Mouse (Mus musculus) gonadal fat pad, adult 2 months (tissue): ENCODE measurements around the gene AL607142.1. TPM values are rescaled to one million over a fixed set of nuclear protein-coding genes. Genes with fewer than 3 reads are reported as not detected.

Experiments used
- DNase-seq: peaks from one replicate; pipeline ENCODE4 v3.0.0-alpha.2; 2012; ENCODE audit warnings: low read depth
- polyA plus RNA-seq: library from polyadenylated mRNA; depleted of rRNA; stranded (reverse); fragments of >200 nt; gene quantifications from 2 replicates; pipeline ENCODE4 v1.2.3, GENCODE M21; 2012; rRNA removed

AL607142.1 gene
- polyA plus RNA-seq, result not detected in 2 replicates

DNA sequence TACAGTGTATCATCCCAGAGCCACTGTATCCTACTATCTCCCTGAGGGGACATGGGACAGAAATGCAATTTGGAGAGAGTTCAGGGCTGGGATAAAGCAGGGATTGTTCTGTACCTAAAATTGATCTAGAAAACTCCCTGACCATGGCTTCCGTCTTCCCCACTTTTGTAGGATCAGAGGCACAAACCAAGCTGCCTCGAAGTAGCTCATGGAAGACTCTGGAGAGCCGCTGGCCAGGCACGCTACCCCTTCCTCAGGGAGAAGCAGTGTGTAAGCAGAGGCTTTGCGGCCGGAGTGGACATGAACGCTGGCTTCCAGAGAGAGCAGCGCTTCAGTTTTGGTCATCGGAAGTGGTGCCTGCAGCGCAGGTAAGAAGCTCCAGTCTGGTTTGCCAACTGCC lies at the start of gene AL607142.1:
AL607142.1 (plus strand) TSS at position 301 of the 400 bp plus-strand sequence.
- no peak for DNase-seq

DNA sequence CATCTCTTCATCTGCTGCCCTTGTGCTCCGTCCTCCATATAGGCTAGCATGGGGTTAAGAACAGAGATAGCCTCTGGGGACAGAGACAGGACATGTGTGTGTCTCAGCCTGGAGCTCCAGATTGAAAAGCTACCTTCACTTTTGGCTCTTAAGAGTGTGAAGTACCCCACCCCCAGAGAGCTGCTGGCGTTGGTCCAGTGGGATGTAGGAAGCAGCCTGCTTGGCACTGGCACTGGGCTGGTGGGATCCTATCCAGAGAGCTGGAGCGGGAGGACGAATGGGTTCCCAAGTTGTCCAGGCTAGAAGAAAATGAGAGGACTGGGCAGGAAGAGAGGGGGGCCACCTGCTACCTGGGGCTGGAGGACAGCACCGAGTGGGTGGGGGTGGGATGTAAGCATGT lies 46.4 kb upstream of the AL607142.1 start:
- DNase-seq, result no peak

DNA sequence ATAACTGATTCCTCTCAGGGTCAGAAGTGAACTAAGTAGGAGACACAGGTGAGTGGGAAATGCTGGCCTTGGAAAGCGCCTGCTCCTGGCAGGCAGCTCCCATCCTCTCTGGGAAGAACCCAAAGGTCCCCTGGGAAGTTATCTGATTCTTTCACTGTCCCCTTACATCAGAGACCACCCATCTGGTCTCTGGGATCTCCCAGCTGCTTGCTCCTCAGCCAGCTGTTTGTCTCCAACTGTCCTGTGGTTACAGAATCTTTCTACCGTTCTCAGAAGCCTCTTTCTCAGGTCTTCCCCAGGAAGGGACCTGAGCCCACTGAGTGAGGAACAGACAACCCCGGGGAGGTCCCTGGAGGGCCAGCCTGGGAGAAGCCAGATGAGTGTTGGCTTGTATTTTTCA lies 42.4 kb upstream of the AL607142.1 start:
- no peak for DNase-seq

DNA sequence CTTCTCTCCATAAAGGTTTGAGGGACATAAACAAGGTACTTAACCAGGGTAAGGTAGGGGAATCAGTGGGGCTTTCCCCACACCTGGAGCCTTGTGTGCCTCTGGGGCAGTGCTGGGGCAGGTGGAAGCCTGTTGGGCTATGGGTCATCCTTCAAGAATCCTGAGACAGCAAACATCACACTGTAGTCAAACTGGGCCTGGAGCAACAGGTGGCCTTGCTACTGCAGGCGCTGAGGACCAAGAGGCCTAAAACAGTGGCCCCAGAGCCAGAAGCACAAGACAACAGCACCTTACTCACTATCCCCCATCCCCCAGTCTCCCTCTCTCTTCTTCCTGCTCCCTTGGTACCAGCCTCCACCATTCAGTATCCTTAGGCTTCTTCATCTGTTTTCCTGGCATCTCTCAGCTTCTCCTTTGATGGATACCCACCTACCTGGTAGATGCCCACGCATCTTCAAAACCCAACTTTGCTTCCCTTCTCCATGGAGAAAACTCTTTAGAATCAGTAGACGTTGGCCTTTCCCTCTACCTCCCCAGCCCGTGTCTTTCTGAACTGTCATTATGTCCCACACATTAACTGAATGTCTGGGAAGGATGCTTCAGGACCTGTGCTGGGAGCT lies 41.5 kb upstream of the AL607142.1 start:
- no peak for DNase-seq

DNA sequence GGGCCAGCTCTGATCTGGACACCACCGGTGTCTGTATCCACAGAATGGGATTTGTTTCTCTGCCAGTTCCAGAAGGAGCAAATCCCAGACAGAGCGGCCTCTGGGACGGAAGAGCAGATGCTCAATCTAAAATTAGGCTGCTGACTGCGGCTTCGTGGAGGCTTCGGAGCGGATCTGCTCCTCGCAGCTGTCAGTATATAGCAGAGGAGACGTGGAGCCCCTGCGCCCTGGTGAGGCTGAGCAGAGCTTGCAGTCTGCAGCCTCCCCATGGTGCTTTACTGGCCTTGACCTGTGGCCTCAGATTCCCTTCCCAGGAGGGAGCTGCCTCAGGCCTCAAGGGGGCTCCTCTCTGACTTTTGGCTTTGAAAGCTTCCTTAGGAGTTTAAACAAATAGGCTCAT lies 40.7 kb upstream of the AL607142.1 start:
- no peak for DNase-seq

DNA sequence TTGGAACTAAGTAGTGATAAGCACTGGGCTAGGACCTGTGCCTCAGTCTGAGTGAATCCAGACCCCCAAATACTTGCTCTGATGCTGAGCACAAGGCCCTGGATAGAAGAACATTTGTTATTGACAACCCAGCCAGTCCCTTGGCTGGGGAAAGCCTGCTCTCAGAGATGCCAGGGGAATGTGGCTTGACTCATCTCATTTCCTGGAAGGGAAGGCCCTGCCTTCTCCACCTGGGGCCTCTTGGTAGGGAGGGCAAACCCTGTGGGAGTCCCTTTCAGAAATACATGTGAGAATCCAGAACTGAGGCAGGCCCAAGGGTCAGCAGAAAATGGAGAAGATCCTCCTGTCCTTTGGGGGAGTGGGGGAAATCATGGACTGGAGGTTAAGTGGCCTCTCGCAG lies 37.1 kb upstream of the AL607142.1 start:
- no peak for DNase-seq

DNA sequence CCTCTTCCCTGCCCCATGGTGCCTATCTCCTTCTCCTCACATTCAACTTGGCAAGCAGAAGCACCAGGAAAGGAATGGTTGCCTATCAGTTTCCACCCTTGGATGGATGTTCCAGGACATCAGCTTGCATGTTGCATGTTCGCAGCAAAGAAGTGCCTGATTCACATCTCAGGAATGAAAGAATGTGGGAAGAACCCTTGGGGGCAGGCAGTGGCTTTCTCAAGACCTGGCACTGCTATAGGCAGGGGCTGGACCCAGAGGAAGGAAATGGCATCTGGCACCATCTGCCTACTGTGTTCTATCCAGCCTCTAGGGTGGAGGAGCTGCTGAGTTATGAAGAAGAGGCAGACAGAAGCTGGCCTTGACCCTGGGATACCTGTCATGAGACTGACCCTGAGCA lies 34.9 kb upstream of the AL607142.1 start:
- DNase-seq, result peak; percentile 31

DNA sequence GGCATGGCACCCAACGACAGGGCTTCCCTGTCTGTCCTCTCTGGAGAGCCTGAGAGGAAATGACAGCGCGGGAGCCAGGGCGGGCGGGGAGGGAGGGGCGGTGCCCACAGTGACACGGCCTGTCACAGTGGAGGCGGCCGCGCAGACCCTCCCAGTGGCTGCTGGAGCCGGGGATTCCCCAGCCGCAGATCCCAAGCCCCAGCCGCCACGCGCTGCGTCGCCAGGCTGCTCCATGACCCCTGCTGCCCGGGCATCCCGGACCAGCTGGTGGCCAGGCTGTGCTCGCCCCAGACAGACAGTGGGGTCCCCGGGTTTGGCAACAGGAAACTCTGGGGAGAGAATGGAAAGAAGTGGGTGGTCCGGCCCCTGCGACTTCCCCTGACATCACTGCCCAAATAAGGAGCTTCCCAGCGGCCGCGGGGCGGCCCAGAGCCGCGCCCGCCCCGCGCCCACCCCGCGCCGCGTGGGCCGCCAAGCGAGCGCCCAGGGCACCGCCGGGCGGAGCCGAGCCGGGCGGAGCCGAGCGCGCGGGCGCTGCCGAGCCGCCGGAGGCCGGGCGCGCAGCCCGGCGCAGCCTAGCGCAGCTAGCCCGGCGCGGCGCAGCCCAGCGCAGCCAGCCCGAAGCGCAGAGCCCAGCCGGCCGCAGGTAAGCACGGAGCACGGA lies 32.3 kb upstream of the AL607142.1 start:
- no peak for DNase-seq

DNA sequence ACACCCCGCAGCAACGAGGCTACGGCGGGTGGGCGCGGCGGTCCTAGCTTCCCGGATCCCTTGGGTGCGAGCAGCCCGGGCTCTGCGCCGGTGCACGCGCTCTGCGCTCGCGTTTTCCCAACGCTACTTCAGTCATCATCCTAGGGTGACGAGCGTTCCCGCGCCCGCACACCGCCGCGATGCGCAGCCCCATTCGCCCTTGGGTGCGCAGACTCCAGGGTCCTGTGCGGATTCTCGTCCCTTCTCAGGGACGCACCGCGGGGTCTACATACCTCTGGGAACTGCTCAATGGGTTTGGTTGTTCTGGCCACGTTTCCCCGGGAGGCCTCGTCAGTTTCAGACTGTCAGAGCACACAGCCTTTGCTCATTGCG lies 31.8 kb upstream of the AL607142.1 start:
- DNase-seq, result no peak

DNA sequence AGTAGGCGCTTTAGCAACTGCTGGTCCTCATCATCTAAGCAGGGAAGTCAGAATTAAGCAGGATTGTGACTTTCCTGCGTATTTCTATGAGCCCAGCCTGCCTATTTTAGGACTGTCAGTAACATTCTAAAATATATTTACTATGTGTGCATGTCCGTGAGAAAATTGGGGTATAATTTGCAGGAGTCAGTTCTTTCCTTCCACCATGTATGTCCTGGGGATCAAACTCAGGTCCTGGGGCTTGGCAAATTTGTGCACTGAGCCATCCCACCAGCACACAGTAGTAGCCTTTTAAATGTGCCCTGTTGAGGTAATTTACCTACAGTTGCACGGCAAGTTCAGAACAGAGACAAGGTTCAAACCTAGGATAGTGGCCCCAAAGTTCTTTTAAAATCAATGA lies 28.5 kb upstream of the AL607142.1 start:
- DNase-seq, result no peak

DNA sequence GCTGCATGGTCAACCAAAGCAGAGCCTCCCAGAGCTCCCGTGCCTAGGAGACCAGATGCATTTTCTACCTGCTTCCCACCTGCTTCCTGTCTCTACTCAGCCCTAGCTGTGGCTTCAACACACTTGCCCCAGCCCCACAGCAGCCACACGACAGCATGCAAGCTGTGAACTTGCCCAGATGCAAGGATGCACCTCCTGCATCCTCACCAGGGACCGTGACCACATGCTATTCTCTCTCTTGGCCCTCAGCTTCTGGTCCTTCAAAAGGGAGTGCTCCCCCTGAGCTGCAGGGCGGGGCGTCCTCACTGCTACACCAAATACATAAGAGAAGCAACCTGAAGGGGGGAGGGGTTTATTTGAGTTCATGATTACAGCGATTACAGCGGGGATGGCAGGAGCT lies 27.8 kb upstream of the AL607142.1 start:
- no peak for DNase-seq

DNA sequence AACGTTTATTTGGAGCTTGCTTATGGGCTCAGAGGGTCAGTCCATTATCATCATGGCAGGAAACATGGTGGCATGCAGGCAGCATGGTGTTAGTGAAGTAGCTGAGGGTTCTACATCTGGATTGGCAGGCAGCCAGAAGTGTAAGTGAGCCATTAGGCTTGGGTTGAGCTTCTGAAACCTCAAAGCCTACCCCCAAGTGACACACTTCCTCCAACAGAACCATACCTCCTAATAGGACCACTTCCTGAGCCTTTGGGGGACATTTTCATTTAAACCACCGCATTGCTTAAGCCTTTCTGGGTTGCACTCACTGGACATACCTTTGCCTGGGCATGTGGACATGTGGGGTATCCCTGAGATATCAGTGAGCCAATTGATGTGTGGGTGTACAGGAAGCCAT lies 23.3 kb upstream of the AL607142.1 start:
- DNase-seq, result no peak

DNA sequence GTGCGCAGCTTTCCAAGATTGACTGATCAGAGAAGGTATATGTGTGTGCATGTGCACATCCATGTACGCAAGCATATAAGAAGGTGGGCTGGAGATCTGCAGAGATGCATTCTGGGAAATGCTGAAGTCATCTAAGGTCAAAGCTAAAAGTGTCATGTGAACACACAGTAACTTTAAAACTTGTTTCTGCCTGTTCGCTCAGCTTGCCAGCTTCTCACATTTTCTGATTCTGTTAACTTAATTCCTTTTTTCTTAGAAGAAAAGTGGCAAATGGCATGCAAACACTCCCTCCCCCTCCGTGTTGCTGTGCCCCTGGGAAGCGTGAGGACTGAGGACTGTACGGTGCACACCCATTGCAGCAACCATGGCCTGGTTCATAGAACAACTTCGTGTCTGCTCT lies 22.3 kb upstream of the AL607142.1 start:
- DNase-seq, result no peak

DNA sequence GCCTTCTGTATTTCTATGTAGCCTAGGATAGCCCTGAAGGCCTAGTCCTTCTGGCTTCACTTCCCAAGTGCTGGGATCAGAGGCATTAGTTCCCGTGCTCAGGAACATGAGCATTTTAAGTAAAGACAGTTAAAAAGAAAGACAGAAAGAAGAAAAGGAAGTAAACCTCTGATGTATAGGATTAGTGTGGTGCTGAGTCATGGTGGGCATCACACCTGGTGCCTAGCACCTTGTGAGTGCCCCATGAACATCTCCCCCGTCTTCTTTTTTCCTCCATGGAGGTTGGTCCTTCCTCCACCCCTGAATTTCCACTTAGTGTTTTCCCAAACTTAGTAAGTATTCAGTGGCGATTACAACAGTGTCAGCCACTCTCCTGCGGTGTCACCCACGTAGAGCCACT lies 20.2 kb upstream of the AL607142.1 start:
- DNase-seq, result no peak

DNA sequence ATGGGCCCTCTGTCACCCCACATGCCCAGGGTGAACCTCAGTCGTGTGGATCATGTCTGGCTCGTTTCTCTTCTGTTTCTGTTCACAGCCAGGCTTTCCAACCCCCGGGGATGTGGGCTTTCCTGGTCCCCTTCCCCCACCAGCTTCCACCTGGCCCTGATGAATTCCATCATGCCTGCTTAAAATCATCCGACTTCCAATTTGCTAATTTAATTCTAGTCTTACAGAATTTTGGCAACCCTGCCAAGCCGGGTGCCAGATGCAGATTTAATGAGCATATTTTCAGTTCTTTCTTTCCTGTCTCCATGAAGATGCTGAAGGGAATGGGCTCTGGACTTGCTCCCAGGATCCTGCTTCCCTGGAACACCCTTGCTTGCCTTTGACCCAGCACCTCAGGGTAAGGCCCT lies 19.7 kb upstream of the AL607142.1 start:
- no peak for DNase-seq

DNA sequence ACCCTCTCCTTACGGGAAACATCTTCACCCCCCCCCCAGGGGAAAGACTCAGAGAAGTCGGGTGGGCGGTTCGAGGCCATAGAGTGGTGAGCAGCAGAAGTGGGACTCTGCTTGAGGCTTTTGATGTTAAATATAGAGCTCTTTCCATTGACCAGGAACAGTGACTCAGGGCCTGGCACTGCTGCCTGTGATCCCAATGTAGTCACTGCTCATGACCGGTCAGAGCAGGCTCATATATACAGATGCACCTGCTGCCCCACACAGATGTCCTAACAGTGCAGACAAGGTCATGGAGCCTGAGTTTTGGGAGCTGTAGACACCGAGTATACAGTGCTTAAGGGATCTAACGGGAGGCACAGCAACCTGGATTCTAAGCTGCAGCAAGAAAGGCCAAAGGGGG lies 18.9 kb upstream of the AL607142.1 start:
- DNase-seq, result no peak

DNA sequence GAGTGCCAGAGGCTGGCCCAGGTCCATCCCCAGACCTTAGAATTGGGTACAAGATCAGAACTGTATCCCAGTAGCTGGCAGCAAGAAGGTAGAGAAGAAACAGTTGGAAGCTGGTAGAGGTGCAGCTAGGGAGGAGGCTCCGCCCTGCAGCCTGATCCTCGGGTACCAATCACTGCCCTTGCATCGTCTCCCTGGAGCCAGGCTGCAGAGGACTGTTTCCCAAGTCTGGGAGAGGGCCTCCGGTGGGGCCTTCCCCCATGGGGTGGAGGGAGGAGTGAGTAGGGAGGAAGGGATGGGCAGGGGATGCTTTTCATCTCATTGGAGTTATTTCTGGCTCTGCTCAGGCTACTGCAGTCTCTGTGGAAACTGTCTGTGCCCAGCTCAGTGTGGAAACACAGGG lies 17.7 kb upstream of the AL607142.1 start:
- DNase-seq, result no peak

DNA sequence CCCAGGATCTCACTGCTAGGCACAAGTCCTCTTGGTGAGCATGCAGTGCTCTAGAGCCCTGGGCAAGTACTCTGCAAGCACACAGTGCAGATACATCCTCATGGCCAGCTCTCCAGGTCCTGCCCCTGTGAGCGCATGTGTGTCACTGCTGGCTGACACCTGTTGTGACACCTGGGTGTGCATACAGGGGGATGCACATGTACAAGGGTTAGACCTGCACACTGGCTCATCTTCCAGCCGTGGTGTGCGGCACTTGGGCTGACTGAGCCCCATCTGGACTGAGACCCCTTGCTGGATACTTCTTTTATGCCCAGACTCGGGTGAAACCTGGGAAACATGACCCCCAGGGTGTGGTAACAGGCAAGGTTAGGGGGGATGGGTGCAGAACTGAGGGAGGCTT lies 16.5 kb upstream of the AL607142.1 start:
- no peak for DNase-seq

DNA sequence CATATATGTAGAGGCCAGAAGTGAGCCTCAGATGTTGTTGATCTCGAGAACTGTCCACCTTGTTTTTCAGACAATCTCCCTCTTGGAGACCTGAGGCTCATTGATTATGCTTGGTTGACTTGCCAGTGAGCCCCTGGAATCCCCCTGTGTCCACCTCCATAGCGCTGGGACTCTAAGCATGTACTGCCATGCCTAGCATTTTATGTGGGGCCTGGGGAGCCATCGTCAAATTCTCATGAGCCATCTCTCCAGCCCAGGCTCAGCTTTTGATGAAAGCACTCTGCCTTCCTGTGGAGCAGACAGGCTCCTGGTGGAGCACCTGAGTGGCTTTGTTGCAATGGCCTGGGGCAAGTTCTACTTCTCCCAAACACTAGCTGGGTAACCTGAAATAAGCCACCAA lies 14.9 kb upstream of the AL607142.1 start:
- DNase-seq, result no peak

DNA sequence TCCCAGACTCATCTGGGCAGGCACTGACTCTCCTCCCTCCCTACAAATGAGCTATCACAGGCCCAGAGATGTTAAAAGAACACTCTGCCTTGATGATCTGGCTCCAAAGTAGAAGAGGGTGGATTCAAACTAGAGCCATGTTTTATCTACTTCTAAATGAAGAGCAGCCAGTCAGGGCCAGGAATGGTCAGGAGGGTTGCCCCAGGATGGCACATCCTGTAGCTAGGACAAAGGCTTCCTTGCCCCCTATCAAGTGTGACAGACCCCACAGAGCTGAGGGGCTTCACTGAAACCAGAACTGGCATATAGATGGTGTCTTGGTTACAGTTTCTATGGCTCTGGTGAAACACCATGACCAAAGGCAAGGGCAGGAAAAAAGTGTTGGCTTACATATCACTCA lies 12.3 kb upstream of the AL607142.1 start:
- DNase-seq, result no peak

DNA sequence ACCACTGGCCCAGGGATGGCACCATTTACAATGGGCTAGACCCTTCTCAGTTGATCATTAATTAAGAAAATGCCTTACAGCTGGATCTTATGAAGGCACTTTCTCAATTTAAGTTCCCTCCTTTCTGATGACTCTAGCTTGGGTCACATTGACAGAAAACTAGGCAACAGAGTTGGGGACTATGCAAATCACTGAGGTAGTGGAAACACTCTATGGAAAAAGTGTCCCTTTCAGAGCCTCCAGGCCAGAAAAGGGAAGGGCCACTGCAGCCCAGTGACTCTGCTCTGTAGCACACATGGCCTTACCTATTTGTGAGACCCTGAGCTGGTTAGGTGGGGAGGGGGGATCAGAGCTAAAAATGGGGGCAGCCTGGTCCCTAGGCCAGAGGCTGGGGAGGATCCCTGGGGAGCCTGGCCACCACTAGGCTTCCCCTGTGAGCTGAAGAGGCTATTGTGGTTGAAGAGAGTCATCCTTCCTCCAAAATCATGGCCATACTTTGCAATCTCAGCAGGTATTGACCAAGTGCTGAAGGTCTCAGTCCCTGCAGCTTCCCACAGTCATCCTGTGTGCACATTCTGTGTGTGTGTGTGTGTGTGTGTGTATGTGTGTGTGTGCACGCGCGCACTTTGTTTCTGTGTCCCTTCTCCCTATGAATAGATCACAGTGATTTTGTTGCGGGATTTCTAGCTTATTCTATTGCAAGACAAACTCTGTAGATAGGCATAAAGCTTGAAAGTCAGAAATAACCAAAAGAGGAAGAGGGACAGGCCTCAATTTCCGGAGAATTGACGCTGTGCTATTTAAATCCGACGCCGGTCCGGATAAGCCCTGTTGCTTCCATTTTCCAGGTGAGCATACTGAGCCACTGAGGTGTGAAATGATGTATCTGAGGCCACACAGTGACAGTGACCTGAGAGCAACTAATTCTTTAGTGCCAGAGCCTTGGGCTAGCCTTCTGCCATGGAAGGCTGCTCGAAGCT lies 11.5 kb upstream of the AL607142.1 start:
- no peak for DNase-seq

DNA sequence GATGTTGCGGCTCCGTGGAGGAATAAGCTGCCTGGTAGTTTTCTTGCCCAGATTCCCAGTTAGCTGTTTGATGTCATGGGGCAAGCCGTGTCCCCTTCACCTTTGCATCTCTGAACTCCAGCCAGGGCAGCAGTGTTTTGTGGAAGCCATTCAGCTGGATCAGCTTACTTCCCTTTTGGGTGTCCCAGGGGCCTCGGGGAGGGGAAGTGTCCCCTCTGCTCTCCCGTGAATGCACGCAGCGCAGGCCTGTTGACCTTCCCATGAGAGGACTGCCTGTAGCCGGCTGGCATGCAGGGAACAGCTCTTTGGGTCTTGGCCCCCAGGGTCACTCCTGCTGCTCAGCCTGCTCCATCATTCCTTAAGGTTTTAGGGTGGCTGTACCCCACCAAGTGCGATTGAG lies 10.7 kb upstream of the AL607142.1 start:
- DNase-seq, result no peak

DNA sequence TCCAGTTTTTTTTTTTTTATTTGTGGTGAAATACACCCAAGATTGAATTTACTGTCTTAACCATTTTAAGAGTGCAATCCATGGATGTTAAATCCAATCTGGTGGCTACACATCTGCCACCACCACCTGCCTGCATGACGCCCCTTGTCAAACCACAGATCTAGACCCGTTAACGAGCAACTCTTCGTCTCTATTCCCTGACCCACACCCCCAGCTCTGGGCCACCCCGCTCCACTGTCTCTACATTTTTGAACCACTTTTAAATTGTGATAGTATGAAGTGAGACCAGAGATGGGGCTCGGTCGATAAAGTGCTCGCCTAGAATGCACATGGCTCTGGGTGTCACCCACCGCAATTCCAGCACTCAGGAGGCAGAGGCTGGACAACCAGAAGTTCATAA lies 8.3 kb upstream of the AL607142.1 start:
- DNase-seq, result no peak
